Mouse (Mus musculus) neural tube, embryonic 11.5 days (tissue): Measurements from ENCODE around the gene Pcgf2. TPM values are rescaled to one million over a fixed set of nuclear protein-coding genes. Genes with fewer than 3 reads are reported as not detected.

ENCODE experiments used
- ATAC-seq: fragments of 200-750 bp; cut with Nextera tagmentation; 2 replicates; pipeline ENCODE4 v1.8.0; 2017; ENCODE audit warnings: moderate number of reproducible peaks, mild to moderate bottlenecking, moderate TSS enrichment, moderate library complexity; ENCODE audit not compliant: insufficient read depth, low FRiP score, low TSS enrichment
- DNase-seq: peaks from one replicate; pipeline ENCODE4 v3.0.0-alpha.2; 2015; ENCODE audit warnings: low spot score
- H3K27ac ChIP-seq: fragments of 300-500 bp; sonication (generic); 2 replicates; pipeline ENCODE4 v1.5.1; 2014; ENCODE audit warnings: low read depth, mild to moderate bottlenecking, low read length
- H3K27me3 ChIP-seq: fragments of 300-500 bp; sonication (generic); 2 replicates; pipeline ENCODE4 v1.6.1; 2014; ENCODE audit warnings: mild to moderate bottlenecking, low read length, mixed read lengths; ENCODE audit not compliant: control insufficient read depth, insufficient read depth
- H3K36me3 ChIP-seq: fragments of 300-500 bp; sonication (generic); 2 replicates; pipeline ENCODE4 v1.6.1; 2014; ENCODE audit warnings: mild to moderate bottlenecking, low read length, moderate library complexity, mixed read lengths; ENCODE audit not compliant: control insufficient read depth, insufficient read depth
- H3K4me1 ChIP-seq: fragments of 300-500 bp; sonication (generic); 2 replicates; pipeline ENCODE4 v1.6.1; 2014; ENCODE audit warnings: low read length, mixed read lengths; ENCODE audit not compliant: control insufficient read depth, insufficient read depth
- H3K4me2 ChIP-seq: fragments of 300-500 bp; sonication (generic); 2 replicates; pipeline ENCODE4 v1.6.1; 2014; ENCODE audit warnings: low read depth, mild to moderate bottlenecking, moderate library complexity
- H3K4me3 ChIP-seq: fragments of 300-500 bp; sonication (generic); 2 replicates; pipeline ENCODE4 v1.5.1; 2014; ENCODE audit warnings: low read depth, low read length
- H3K9ac ChIP-seq: fragments of 300-500 bp; sonication (generic); 2 replicates; pipeline ENCODE4 v1.6.1; 2014; ENCODE audit warnings: mild to moderate bottlenecking, low read length
- H3K9me3 ChIP-seq: fragments of 300-500 bp; sonication (generic); 2 replicates; pipeline ENCODE4 v1.6.1; 2016; ENCODE audit warnings: low read length; ENCODE audit not compliant: control insufficient read depth
- WGBS: fragments of 180-500 bp; shearing (Covaris S2); extraction: QIAGEN DNeasy Blood & Tissue Kit; methylation state at CpG from one replicate; pipeline ENCODE4 v1.1.7; 2014; 5-methylcytosine and 5-hydroxymethylcytosine counted together
- polyA plus RNA-seq: library from polyadenylated mRNA; unstranded; fragments of >200 nt; fragmentation: Nextera tagmentation; extraction: Ambion mirVana; gene quantifications from 2 replicates; pipeline ENCODE4 v1.2.1, GENCODE M21; 2014

Gene Pcgf2
- polyA plus RNA-seq, 1 experiment from 2014 or later, result 17.8 TPM

GRCm38 (mm10) chr11:97663528-97664338 is 36.6 kb downstream of the Pcgf2 start:
- Histone ChIP-seq H3K27me3 (peaks cover 23% of the 10 kb centered on the region), H3K4me1 (peaks cover 24% of the 10 kb centered on the region), H3K36me3 (peaks cover 3% of the 10 kb centered on the region), H3K9me3 (no peaks in the 10 kb centered on the region), H3K4me3 (peak overlapping the region; percentile 94), H3K27ac (peak overlapping the region; percentile 80), H3K4me2 (peak overlapping the region; percentile 84), H3K9ac (peak overlapping the region; percentile 88)
- WGBS, result under 1% methylated on average over 33 of the region's 57 CpGs
- ATAC-seq (no peak), DNase-seq (peak; percentile 58)

- Histone ChIP-seq H3K4me1 (peaks cover 24% of the 10 kb centered on the region), H3K27ac (peak within 1 kb of the TSS; percentile 80), H3K9ac (peak within 1 kb of the TSS; percentile 88), H3K36me3 (peaks cover 3% of the 10 kb centered on the region), H3K4me3 (peak within 1 kb of the TSS; percentile 94), H3K27me3 (peaks cover 23% of the 10 kb centered on the region), H3K4me2 (peak within 1 kb of the TSS; percentile 84), H3K9me3 (no peaks in the 10 kb centered on the region)
- peak; percentile 90 for DNase-seq
- peak; percentile 46; the same call in 1 of the 2 replicates for ATAC-seq
- WGBS, result 1% methylated on average over 42 of the region's 76 CpGs
Observed at GRCm38 (mm10) chr11:97662893-97663527, 37.3 kb downstream of the Pcgf2 start, which contains the start of gene Mllt6. TSS of gene Mllt6 (plus strand) at chr11:97663414.

- no peak overlapping the region; the same call in 1 of the 2 replicates for H3K9ac ChIP-seq
- peaks cover 3% of the 10 kb centered on the region for H3K36me3 ChIP-seq
- peaks cover 24% of the 10 kb centered on the region for H3K4me1 ChIP-seq
- ATAC-seq (no peak), DNase-seq (no peak)
- H3K4me2 ChIP-seq, result peak overlapping the region; percentile 84
- peaks cover 23% of the 10 kb centered on the region for H3K27me3 ChIP-seq
- 1% methylated on average over 21 of the region's 21 CpGs for WGBS
- no peak overlapping the region for H3K27ac ChIP-seq
- H3K4me3 ChIP-seq, result peak overlapping the region; percentile 94
- H3K9me3 ChIP-seq, result no peaks in the 10 kb centered on the region
Observed at GRCm38 (mm10) chr11:97662207-97662892, 37.9 kb downstream of the Pcgf2 start.

- WGBS, result 0% methylated on average over 20 of the region's 20 CpGs
- H3K4me3 ChIP-seq, result peak overlapping the region; percentile 94
- H3K4me2 ChIP-seq, result peak overlapping the region; percentile 41
- H3K9me3 ChIP-seq, result no peaks in the 10 kb centered on the region
- DNase-seq (peak; percentile 19), ATAC-seq (no peak)
- 0 out of 2 replicates have a peak overlapping the region, but pooled peaks have one; percentile 23 for H3K9ac ChIP-seq
- peaks cover 24% of the 10 kb centered on the region for H3K4me1 ChIP-seq
- peaks cover 23% of the 10 kb centered on the region for H3K27me3 ChIP-seq
- no peak overlapping the region for H3K27ac ChIP-seq
- no peaks in the 10 kb centered on the region; the same call in 1 of the 2 replicates for H3K36me3 ChIP-seq
Observed at GRCm38 (mm10) chr11:97661648-97662133, 38.6 kb downstream of the Pcgf2 start.

GRCm38 (mm10) chr11:97660734-97661647 is 39.3 kb downstream of the Pcgf2 start:
- Histone ChIP-seq H3K27ac (no peak overlapping the region), H3K27me3 (peaks cover 23% of the 10 kb centered on the region), H3K4me2 (peak overlapping the region; percentile 85), H3K4me3 (peak overlapping the region; percentile 94), H3K4me1 (peaks cover 24% of the 10 kb centered on the region), H3K9ac (peak overlapping the region; percentile 79), H3K36me3 (no peaks in the 10 kb centered on the region), H3K9me3 (no peaks in the 10 kb centered on the region)
- DNase-seq, result no peak
- ATAC-seq, result no peak
- 2% methylated on average over 27 of the region's 27 CpGs for WGBS

- H3K9me3 ChIP-seq, result no peaks in the 10 kb centered on the region
- H3K4me2 ChIP-seq, result peak overlapping the region; percentile 85
- WGBS, result under 1% methylated on average over 73 of the region's 78 CpGs
- peak overlapping the region; percentile 78 for H3K4me3 ChIP-seq
- ATAC-seq, result peak; percentile 66
- peaks cover 23% of the 10 kb centered on the region for H3K27me3 ChIP-seq
- peak overlapping the region; percentile 79 for H3K9ac ChIP-seq
- DNase-seq, result peak; percentile 82
- H3K27ac ChIP-seq, result 0 out of 2 replicates have a peak overlapping the region, but pooled peaks have one; percentile 49
- H3K36me3 ChIP-seq, result no peaks in the 10 kb centered on the region
- peaks cover 24% of the 10 kb centered on the region for H3K4me1 ChIP-seq
Observed at GRCm38 (mm10) chr11:97659990-97660714, 40.1 kb downstream of the Pcgf2 start.

GRCm38 (mm10) chr11:97659267-97659989 is 40.9 kb downstream of the Pcgf2 start:
- peak overlapping the region; percentile 78 for H3K4me3 ChIP-seq
- H3K4me1 ChIP-seq, result peaks cover 20% of the 10 kb centered on the region
- ATAC-seq (no peak), DNase-seq (no peak)
- WGBS, result 8% methylated on average over 13 of the region's 13 CpGs
- H3K27me3 ChIP-seq, result peaks cover 23% of the 10 kb centered on the region
- H3K9ac ChIP-seq, result peak overlapping the region; percentile 79
- H3K4me2 ChIP-seq, result peak overlapping the region; percentile 85
- no peak overlapping the region for H3K27ac ChIP-seq
- H3K36me3 ChIP-seq, result no peaks in the 10 kb centered on the region
- no peaks in the 10 kb centered on the region for H3K9me3 ChIP-seq
